Mouse (Mus musculus) heart, adult 18-20 months (tissue): ENCODE data around the gene Tmem232. TPM values are rescaled to one million over a fixed set of nuclear protein-coding genes. Genes with fewer than 3 reads are reported as not detected.
A peak's percentile ranks its signal among the peaks of the same experiment; 100 is the strongest.
"Not testable (repeated sequence)": the region's sequence is repeated elsewhere in the genome, so short reads cannot be mapped to it uniquely, and the experiment has no call there.

Source experiments
- DNase-seq, 2 experiments: peaks; one replicate each; pipeline ENCODE4 v3.0.0; 2021 to 2022; ENCODE audit warnings: mixed read lengths in 1 of 2
- long read RNA-seq, 2 experiments: library from polyadenylated mRNA; stranded (forward); transcript quantifications; one replicate each; pipeline ENCODE4 v2.0.0; 2021
- total RNA-seq, 2 experiments: library from RNA; stranded (reverse); gene quantifications; 2 replicates each; pipeline ENCODE4 v1.2.3; 2021

The Tmem232 gene
- total RNA-seq = under 1 TPM in 1 of 2 experiments, not detected in 1; 0.28 TPM
- long read RNA-seq, experiment 1 = 0 reads
- long read RNA-seq, experiment 2 = 0 reads

GRCm38 (mm10) chr17:65540441-65541272, at the start of gene Tmem232:
Tmem232 (minus strand) TSS chr17:65540782.
- DNase-seq = peak; percentile 63 to 73

DNA sequence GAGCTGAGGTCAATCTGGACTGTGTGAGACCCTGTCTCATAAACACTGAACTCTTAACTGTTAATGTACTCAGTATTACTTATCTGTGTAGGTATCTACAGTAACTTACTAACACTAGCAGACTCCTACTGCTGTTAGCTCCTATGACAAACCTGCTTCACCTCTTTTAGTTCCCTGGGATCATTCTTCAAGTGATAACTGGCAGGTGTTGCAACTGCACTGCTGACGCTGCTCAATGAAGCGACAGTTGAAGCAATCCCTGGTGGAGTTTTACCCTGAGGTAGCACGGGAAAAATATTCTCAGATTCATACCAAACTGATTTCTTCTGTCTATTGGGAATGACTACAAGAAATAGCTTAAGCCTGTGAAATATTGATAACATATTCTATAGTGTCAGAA, 46.3 kb upstream of the Tmem232 start:
- no peak for DNase-seq

DNA sequence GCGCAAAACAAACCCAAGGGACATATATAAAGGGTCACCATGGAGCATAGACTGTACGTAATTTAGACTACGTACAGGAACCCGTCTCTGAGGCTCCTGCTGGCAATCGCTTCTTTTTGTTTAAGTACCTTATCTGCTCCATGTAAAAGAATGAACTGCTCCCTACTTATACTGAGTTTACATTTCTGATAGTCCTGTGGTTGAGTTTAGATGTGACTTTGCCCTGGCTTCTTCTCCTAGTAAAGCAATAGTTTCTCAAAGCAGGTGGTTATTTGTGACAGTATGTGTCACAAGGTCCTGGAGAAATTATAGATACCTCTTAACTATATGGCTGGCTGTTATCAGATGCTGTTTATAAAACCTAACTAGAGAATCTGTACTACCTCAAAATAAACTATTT, 40.9 kb upstream of the Tmem232 start:
- DNase-seq = no peak

- DNase-seq = no peak
Measured at GRCm38 (mm10) chr17:65579766-65580165, 39.2 kb upstream of the Tmem232 start.

- no peak for DNase-seq
Measured at GRCm38 (mm10) chr17:65575339-65575738, 34.8 kb upstream of the Tmem232 start.

GRCm38 (mm10) chr17:65574850-65575249, 34.3 kb upstream of the Tmem232 start:
- no peak for DNase-seq

DNA sequence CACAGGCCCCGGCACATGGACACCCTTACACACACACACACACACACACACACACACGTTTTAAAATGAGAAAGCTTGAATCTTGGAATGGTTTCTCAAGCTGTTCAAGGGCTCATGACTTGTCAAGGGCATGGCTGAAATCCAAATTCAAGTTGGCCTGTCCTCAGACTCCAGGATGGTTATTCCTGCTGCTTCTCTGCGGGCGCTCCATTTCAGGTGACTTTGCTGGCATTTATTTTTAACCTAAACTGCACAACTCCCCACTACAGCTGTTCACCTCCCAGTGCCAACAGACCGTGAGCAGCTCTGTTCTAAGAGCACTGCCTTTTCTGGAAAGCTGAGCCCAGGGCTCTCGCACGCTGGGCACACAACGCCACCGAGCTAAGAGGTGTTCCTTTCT, 31.3 kb upstream of the Tmem232 start:
- peak; percentile 57 to 69 for DNase-seq

GRCm38 (mm10) chr17:65571466-65571865, 30.9 kb upstream of the Tmem232 start:
- DNase-seq = no peak

GRCm38 (mm10) chr17:65564189-65564588, 23.6 kb upstream of the Tmem232 start:
- DNase-seq = no peak

DNA sequence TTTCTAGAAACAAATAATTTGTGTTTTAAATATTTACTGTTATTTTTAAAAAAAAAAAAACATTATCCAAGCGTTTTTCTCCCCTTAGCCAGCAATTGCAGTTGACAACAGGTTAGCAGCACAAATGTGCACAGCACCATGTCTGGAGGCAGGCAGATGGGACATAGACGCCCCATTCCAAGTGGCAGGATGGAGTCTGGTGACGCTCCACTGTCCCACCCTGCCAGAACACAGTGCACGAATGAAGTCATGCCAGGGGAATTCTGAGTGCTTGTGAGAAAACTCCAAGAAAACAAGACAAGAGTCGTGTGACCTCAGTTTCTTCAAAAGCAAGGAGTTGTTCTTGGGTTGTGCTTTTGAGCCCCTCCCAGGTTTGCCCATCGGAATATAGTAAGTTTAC, 22.8 kb upstream of the Tmem232 start:
- no peak for DNase-seq

DNA sequence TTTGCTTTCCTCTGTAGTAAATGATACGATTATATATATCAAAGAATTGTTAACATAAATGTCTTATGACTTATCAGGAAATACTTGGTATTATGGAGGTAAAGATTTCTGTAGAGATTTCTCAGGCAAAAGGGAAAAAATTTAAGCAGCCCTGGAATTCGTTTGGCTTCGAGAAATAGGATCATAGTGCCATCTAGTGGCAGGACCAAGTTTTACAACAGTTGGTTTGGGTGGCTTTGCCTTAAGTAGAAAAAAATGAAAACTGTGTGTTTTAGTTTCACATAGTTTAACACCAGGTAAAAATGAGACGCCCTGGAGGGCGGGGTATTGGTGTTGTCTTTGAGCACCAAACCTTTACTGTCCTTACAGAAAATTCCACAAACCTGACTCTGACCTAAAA, 22.2 kb upstream of the Tmem232 start:
- DNase-seq = peak; percentile 47 to 84

GRCm38 (mm10) chr17:65561361-65562015, 20.9 kb upstream of the Tmem232 start:
- no peak for DNase-seq

DNA sequence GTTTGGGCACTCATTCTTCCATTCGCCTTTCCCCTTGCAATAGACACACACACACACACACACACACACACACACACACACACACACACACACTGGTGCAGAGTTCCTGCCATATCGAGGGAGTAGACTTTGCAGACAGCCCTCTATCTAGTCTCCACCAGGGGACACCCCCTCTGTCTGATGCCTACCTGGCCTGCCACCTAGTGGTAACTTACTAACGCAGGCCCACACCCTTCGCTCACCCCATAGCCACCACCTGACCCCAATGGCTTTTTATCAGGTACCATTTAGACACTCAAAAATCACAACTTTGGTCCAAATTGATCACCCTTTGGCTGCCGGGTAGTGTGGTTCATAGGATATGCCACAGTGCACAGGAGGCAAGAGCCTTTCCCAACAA, 18.7 kb upstream of the Tmem232 start:
- no peak for DNase-seq

GRCm38 (mm10) chr17:65558788-65559187, 18.2 kb upstream of the Tmem232 start:
- no peak for DNase-seq

- peak; percentile 60 to 86 for DNase-seq
Measured at GRCm38 (mm10) chr17:65558217-65558616, 17.6 kb upstream of the Tmem232 start.

GRCm38 (mm10) chr17:65557212-65557611, 16.6 kb upstream of the Tmem232 start:
- DNase-seq = no peak

GRCm38 (mm10) chr17:65556798-65557197, 16.2 kb upstream of the Tmem232 start:
- peak in 1 of 2 experiments; percentile 30 for DNase-seq

GRCm38 (mm10) chr17:65552426-65552997, 11.9 kb upstream of the Tmem232 start:
- DNase-seq = no peak

GRCm38 (mm10) chr17:65550357-65550756, 9.8 kb upstream of the Tmem232 start:
- DNase-seq = no peak

GRCm38 (mm10) chr17:65548698-65549365, 8.2 kb upstream of the Tmem232 start:
- DNase-seq = peak; percentile 62 to 73

- DNase-seq = not testable (repeated sequence)
Measured at GRCm38 (mm10) chr17:65546221-65546620, 5.6 kb upstream of the Tmem232 start.

GRCm38 (mm10) chr17:65536156-65536555, 4.4 kb downstream of the Tmem232 start:
- DNase-seq = peak; percentile 34 to 71
